Mouse (Mus musculus): ENCODE results near the gene Syt7.

The Syt7 gene

DNA sequence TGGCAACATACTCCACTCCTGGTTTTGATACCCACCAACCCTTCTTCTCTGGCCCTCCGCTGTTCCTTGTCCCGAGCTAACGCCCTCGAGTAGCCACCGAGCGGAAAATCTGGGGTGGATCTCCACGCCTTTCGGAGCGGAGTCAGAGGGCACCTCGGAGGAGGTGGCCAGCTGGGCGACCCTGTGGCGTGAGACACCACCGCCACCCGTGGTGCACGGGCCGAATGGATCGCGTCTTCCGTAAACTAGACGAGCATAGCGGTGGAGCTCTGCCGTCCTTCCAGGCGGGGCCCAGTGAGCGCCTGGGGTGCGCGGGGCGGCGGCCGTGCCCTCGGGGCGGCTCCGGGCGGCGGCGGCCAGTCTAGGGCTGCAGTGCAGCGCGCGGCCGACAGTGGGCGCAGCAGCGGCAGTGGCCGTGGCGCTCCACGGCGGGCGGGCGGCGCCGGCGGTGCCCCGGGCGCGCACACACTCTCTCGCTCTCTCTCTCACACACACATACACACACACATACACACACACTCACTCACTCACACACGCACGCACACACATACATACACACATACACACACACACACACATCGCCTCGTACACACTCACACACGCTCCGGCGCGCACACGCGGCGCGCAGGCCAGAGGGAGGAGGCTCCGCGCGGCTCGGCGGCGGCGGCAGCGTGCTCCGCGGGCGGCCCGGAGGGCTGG lies at the start of gene Syt7:
Syt7 (plus strand) TSS at position 476 of the 699 bp plus-strand sequence.
- DNase-seq: peak; percentile 96 to 97

- DNase-seq: peak in 1 of 2 experiments; percentile 16
Measured at GRCm38 (mm10) chr19:10339271-10339670, 49.6 kb upstream of the Syt7 start.

DNA sequence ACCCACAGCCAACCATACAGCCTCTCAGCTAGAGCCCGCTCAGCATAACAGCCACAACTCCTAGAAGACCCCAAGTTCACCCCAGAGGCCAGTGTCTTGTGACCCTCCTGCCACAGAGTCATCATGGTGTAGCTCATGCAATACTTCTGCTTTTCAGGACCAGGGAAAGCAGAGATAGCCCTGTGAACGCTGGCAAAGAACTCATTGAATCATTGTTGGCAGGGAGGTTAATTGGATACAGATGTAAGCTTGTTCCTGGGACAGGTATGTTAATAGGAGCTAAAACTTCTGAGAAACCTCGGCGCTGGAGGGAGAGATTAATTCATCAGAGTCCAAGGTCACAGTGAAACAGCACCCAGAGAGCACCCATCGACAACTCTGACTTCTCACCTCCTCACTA lies 48.2 kb upstream of the Syt7 start:
- no peak for DNase-seq

DNA sequence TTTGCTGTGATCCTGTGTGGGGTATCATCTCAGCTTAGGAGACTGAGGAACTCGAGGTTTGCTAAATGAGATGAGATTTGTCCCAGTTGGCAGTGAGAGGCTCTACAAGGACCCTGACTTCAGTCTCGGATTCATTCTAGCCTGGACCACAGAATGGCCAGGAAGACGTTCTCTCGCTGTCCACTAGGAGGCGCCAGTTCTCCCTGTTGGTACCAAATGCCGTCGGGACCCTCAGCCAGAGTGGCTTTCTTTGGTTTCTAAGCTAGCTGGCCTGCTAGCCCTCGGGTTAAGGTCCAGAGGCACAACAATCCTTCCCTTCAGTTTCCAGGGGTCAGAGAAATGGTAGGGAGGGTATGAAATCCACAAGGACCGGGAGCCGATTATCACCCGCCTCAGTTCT lies 47.7 kb upstream of the Syt7 start:
- peak; percentile 89 to 94 for DNase-seq

GRCm38 (mm10) chr19:10341817-10342439 lies 47.0 kb upstream of the Syt7 start:
- peak; percentile 85 to 89 for DNase-seq

DNA sequence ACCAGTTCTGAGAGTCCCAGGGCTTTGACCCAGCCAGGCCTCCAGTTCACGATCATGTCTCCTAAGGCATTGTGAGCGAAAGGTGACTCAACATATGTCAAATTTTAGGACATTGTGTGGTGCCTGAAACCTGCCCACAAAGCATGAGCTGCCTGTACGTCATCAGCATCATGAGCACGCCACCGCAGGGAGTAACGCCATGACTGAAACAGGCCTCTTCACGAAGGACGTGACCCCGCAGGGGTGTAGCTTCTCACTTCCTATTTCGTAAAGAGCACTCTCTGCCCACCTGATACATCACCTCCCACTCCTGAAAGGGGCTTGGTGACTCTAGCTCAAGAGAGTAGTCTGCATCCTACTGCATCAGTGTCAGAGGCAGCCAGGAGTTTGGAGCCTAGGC lies 45.0 kb upstream of the Syt7 start:
- no peak for DNase-seq

GRCm38 (mm10) chr19:10345696-10346095 lies 43.2 kb upstream of the Syt7 start:
- DNase-seq: peak in 1 of 2 experiments; percentile 12

GRCm38 (mm10) chr19:10347628-10348273 lies 41.1 kb upstream of the Syt7 start:
- no peak for DNase-seq

GRCm38 (mm10) chr19:10352218-10352617 lies 36.7 kb upstream of the Syt7 start:
- no peak for DNase-seq

- DNase-seq: no peak
Measured at GRCm38 (mm10) chr19:10354830-10355229, 34.1 kb upstream of the Syt7 start.

- DNase-seq: peak in 1 of 2 experiments; percentile 31
Measured at GRCm38 (mm10) chr19:10356845-10357503, 31.9 kb upstream of the Syt7 start.

GRCm38 (mm10) chr19:10359105-10359946 lies 29.6 kb upstream of the Syt7 start:
- no peak for DNase-seq

DNA sequence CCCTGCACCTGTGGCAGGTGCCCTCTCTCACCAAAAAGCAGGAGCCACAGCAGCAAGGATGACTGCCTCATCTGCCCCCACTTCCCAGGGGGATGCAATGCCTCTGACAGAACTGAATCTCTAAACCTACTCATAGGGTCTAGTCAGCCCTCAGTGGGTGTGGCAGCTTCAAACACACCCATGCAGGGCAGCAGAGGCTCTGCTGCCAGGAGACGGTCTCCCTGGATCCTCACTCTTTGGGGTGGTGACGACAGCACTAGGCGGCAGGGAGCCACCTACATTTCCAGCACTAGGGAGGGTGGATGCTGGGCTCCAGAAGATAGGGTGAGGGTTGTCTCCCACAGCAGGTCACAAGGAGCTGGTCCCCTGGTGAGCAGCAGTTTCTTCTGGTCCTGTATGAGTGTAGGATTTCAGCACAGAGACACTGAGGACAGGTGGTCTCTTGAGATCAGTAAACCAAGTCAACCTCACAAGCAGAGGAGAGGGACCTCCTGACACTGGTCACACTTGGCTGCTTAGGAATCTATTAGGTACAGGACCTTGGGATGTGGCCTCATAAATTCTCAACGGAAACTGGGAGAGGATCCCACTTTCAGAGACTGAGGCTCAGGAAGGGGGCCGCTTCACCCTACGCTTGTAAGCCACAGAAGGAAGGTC lies 26.3 kb upstream of the Syt7 start:
- no peak for DNase-seq

DNA sequence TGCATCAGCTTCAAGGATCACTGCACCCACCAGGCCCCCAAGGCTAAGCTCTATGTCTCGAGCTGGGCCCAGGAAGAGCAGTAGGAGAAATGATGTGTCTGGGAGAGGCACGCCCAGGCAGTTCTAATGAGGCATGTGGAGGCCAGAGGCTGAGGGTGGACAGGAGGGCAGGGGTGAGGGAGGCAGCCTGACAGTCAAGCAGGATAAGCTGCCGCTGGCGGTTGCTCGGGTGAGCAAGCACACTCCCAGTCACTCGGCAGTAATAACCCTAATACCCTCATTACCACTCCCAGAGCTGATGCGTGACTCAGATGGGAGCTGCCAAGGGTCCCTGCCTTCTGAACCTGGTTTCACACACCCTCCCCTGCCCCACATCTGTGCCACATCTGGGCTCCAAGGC lies 25.0 kb upstream of the Syt7 start:
- no peak for DNase-seq

DNA sequence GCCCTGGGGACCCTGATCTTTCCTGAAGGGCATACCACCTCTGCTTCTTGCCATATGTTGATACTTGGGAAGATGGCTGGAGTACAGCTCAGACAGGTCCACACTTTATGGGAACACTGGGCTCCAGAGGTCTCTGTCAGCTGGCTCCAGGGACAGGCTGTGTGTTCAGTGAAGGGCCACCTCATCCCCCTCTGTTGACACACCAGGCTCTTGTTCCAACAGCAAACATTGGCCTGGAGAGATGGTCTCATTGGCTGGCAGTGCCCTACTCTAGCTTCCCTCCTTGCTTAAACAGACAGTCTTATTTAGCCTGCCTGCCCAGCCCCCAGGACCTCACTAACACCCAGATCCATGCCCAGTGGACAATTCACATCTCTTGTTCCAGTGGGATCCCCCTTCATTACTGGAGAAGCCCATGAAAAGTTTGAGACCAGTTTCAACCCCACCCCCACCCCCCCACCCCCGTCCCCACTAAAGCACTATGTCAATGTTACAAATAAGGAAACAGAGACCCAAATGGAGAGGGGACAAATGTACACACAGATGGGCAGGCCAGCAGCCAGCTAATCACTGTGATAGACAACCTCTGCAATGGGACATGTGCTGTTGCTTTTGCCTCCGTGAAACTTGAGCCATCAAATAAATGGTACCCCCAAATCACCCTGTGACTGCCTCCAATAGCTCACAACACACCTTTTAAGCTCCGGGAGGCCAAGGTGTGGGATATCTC lies 22.6 kb upstream of the Syt7 start:
- no peak for DNase-seq

DNA sequence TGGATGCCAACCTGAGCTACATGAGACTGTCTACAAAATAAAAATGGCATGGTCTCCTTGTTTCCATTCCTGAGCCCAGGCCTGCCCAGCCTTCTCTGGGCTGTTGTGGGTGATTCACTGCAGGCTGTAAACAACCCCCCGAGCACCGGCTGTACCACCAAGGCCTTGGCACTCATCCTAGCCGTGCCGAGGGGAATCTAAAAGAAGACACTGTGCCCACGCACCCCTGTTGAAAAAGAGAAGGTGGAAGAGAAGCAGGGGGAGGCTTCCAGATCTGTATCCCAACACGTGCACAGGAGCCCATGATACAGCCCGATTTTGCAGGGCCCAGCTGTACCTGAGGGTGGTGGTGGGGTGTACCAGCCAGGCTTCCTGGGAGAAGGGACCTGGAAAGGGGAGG lies 21.1 kb upstream of the Syt7 start:
- DNase-seq: no peak

DNA sequence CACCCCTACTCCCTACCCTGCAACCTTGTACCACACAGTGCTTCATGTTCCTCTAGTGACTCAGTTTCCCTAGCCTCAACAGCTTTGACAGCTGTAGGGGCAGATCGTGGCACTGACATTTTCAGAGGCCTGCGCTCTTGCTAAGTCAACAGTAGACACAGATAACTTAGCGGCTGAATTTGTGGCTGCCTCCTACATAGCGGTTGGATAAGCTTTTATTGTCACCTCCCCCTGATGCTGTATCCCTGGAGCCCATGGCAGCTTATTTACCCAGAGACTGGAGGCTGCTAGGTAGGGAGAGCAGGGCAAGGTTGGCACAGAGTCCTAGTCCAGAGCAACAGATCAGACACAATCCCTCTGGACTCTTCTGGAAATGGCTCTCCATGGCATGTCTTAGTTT lies 19.0 kb upstream of the Syt7 start:
- no peak for DNase-seq

GRCm38 (mm10) chr19:10373191-10373590 lies 15.7 kb upstream of the Syt7 start:
- no peak for DNase-seq

DNA sequence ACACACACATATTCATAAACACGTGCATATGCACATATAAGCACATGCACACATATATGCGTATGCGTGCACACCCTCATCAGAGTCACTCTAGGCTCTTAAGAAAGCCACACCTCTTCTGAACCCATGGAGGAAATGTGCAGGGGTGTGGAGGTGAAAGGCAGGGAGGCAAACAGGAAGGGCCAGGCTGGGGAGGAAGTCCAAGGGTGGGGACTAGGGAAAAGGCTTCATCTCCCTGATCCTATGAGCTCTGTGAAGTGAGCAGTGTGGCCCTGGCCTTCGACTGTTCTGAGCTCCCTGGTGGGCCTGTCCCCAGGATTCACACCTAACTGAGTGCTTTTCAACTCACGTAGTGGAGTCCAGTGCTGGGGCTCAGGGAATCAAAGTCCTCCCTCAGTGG lies 13.6 kb upstream of the Syt7 start:
- no peak for DNase-seq

DNA sequence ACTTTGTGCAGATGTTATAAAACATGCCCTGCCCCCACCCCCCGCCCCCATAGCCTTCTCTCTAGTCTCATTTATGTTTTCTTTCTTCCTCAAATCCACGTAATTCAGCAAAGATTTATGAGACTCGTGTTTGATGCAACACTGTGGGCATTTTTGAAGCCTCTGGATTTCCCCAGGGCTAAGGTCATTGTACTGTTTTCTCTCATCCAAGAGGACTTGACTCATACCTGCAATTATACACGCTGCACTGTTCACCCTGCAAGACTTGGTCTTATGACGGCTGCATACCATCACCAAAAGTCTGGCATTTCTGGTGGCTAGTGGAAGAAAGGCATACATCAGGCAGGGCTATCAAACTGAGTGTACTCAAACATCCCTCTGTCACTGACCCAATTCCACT lies 8.9 kb upstream of the Syt7 start:
- no peak for DNase-seq

GRCm38 (mm10) chr19:10387660-10388059 lies 1.2 kb upstream of the Syt7 start:
- DNase-seq: no peak

Measured in cerebellum, postnatal 10 days (tissue).